Mouse (Mus musculus): Measurements from ENCODE around the gene Bcl6. TPM values are rescaled to one million over a fixed set of nuclear protein-coding genes. Genes with fewer than 3 reads are reported as not detected.

Gene Bcl6
- total and polyA plus RNA-seq, 2 experiments from 2014 or later: 0.25 to 2.8 TPM

GRCm38 (mm10) chr16:24014378-24014777 lies 25.7 kb upstream of the Bcl6 start:
- WGBS: 36% methylated on average over 3 of the region's 3 CpGs
- no peaks in the 10 kb centered on the region for H3K36me3 ChIP-seq (replicated peaks; ENCODE audit: control insufficient read depth, insufficient read depth, low read length)
- H3K9me3 ChIP-seq (replicated peaks; ENCODE audit: control insufficient read depth, low read length): no peaks in the 10 kb centered on the region
- H3K27me3 ChIP-seq (ENCODE audit: control insufficient read depth, insufficient read depth, low read length): no peaks in the 10 kb centered on the region
- ATAC-seq (ENCODE audit: insufficient read depth, low read depth) (no peak), DNase-seq (ENCODE audit: low spot score) (no peak)
- H3K9ac ChIP-seq (replicated peaks; ENCODE audit: low read depth, low read length): no peak overlapping the region
- H3K27ac ChIP-seq (ENCODE audit: low read depth): no peak overlapping the region
- TF ChIP-seq EP300 (IDR thresholded peaks at IDR 0.05; ENCODE audit: low read depth) (no peak), CTCF (IDR thresholded peaks at IDR 0.05; ENCODE audit: low read depth) (no peak)
- no peak overlapping the region for H3K4me3 ChIP-seq (ENCODE audit: low read depth, low read length)
- H3K4me2 ChIP-seq (ENCODE audit: low read depth, low read length): no peak overlapping the region
- H3K4me1 ChIP-seq (ENCODE audit: control insufficient read depth, insufficient read depth): 0 out of 2 replicates have a peak, but pooled peaks cover 4% of the 10 kb centered on the region

GRCm38 (mm10) chr16:24012066-24012465 lies 23.4 kb upstream of the Bcl6 start:
- Histone ChIP-seq H3K4me2 (ENCODE audit: low read depth, low read length) (no peak overlapping the region), H3K9ac (replicated peaks; ENCODE audit: low read depth, low read length) (no peak overlapping the region), H3K9me3 (replicated peaks; ENCODE audit: control insufficient read depth, low read length) (no peaks in the 10 kb centered on the region), H3K27ac (ENCODE audit: low read depth) (no peak overlapping the region), H3K4me3 (ENCODE audit: low read depth, low read length) (no peak overlapping the region), H3K4me1 (ENCODE audit: control insufficient read depth, insufficient read depth) (0 out of 2 replicates have a peak, but pooled peaks cover 4% of the 10 kb centered on the region), H3K36me3 (replicated peaks; ENCODE audit: control insufficient read depth, insufficient read depth, low read length) (no peaks in the 10 kb centered on the region), H3K27me3 (ENCODE audit: control insufficient read depth, insufficient read depth, low read length) (no peaks in the 10 kb centered on the region)
- DNase-seq (ENCODE audit: low spot score): no peak
- no peak for ATAC-seq (ENCODE audit: insufficient read depth, low read depth)
- 27% methylated on average over 3 of the region's 3 CpGs for WGBS
- TF ChIP-seq CTCF (IDR thresholded peaks at IDR 0.05; ENCODE audit: low read depth) (no peak), EP300 (IDR thresholded peaks at IDR 0.05; ENCODE audit: low read depth) (no peak)

GRCm38 (mm10) chr16:24011306-24011705 lies 22.7 kb upstream of the Bcl6 start:
- Histone ChIP-seq H3K36me3 (replicated peaks; ENCODE audit: control insufficient read depth, insufficient read depth, low read length) (no peaks in the 10 kb centered on the region), H3K4me2 (ENCODE audit: low read depth, low read length) (no peak overlapping the region), H3K27me3 (ENCODE audit: control insufficient read depth, insufficient read depth, low read length) (no peaks in the 10 kb centered on the region), H3K4me1 (ENCODE audit: control insufficient read depth, insufficient read depth) (0 out of 2 replicates have a peak, but pooled peaks cover 4% of the 10 kb centered on the region), H3K9me3 (replicated peaks; ENCODE audit: control insufficient read depth, low read length) (no peaks in the 10 kb centered on the region), H3K27ac (ENCODE audit: low read depth) (no peak overlapping the region), H3K4me3 (ENCODE audit: low read depth, low read length) (no peak overlapping the region), H3K9ac (replicated peaks; ENCODE audit: low read depth, low read length) (no peak overlapping the region)
- no peak for DNase-seq (ENCODE audit: low spot score)
- no peak for ATAC-seq (ENCODE audit: insufficient read depth, low read depth)
- WGBS: 62% methylated on average over 3 of the region's 3 CpGs
- TF ChIP-seq CTCF (IDR thresholded peaks at IDR 0.05; ENCODE audit: low read depth): no peak
- TF ChIP-seq EP300 (IDR thresholded peaks at IDR 0.05; ENCODE audit: low read depth): no peak

- H3K9me3 ChIP-seq (replicated peaks; ENCODE audit: control insufficient read depth, low read length): no peaks in the 10 kb centered on the region
- WGBS: 93% methylated on average over 2 of the region's 2 CpGs
These were observed 21.2 kb upstream of the Bcl6 start for GRCm38 (mm10) chr16:24009891-24010290.

GRCm38 (mm10) chr16:24005928-24006327 lies 17.3 kb upstream of the Bcl6 start:
- Histone ChIP-seq H3K27me3 (ENCODE audit: control insufficient read depth, insufficient read depth, low read length) (no peaks in the 10 kb centered on the region), H3K36me3 (replicated peaks; ENCODE audit: control insufficient read depth, insufficient read depth, low read length) (no peaks in the 10 kb centered on the region), H3K9me3 (replicated peaks; ENCODE audit: control insufficient read depth, low read length) (no peaks in the 10 kb centered on the region), H3K27ac (ENCODE audit: low read depth) (no peak overlapping the region), H3K4me1 (ENCODE audit: control insufficient read depth, insufficient read depth) (no peaks in the 10 kb centered on the region), H3K4me2 (ENCODE audit: low read depth, low read length) (no peak overlapping the region), H3K4me3 (ENCODE audit: low read depth, low read length) (no peak overlapping the region), H3K9ac (replicated peaks; ENCODE audit: low read depth, low read length) (no peak overlapping the region)
- DNase-seq (ENCODE audit: low spot score): no peak
- ATAC-seq (ENCODE audit: insufficient read depth, low read depth): no peak
- TF ChIP-seq EP300 (IDR thresholded peaks at IDR 0.05; ENCODE audit: low read depth) (no peak), CTCF (IDR thresholded peaks at IDR 0.05; ENCODE audit: low read depth) (no peak)
- 77% methylated on average over 8 of the region's 8 CpGs for WGBS

More at GRCm38 (mm10) chr16:24009891-24010290, 21.2 kb upstream of the Bcl6 start:
- no peak for TF ChIP-seq EP300 (IDR thresholded peaks at IDR 0.05; ENCODE audit: low read depth)
- H3K4me1 ChIP-seq (ENCODE audit: control insufficient read depth, insufficient read depth): 0 out of 2 replicates have a peak, but pooled peaks cover 4% of the 10 kb centered on the region
- H3K27ac ChIP-seq (ENCODE audit: low read depth): no peak overlapping the region
- H3K36me3 ChIP-seq (replicated peaks; ENCODE audit: control insufficient read depth, insufficient read depth, low read length): no peaks in the 10 kb centered on the region
- no peak for ATAC-seq (ENCODE audit: insufficient read depth, low read depth)
- H3K4me3 ChIP-seq (ENCODE audit: low read depth, low read length): no peak overlapping the region
- H3K9ac ChIP-seq (replicated peaks; ENCODE audit: low read depth, low read length): no peak overlapping the region
- H3K4me2 ChIP-seq (ENCODE audit: low read depth, low read length): no peak overlapping the region
- no peaks in the 10 kb centered on the region for H3K27me3 ChIP-seq (ENCODE audit: control insufficient read depth, insufficient read depth, low read length)
- DNase-seq (ENCODE audit: low spot score): no peak

- Histone ChIP-seq H3K4me3 (ENCODE audit: low read depth, low read length) (no peak overlapping the region), H3K9me3 (replicated peaks; ENCODE audit: control insufficient read depth, low read length) (no peaks in the 10 kb centered on the region), H3K36me3 (replicated peaks; ENCODE audit: control insufficient read depth, insufficient read depth, low read length) (no peaks in the 10 kb centered on the region), H3K4me2 (ENCODE audit: low read depth, low read length) (no peak overlapping the region), H3K27ac (ENCODE audit: low read depth) (no peak overlapping the region), H3K27me3 (ENCODE audit: control insufficient read depth, insufficient read depth, low read length) (no peaks in the 10 kb centered on the region), H3K9ac (replicated peaks; ENCODE audit: low read depth, low read length) (no peak overlapping the region), H3K4me1 (ENCODE audit: control insufficient read depth, insufficient read depth) (peaks cover 6% of the 10 kb centered on the region)
- DNase-seq (ENCODE audit: low spot score) (no peak), ATAC-seq (ENCODE audit: insufficient read depth, low read depth) (no peak)
- 84% methylated on average over 6 of the region's 6 CpGs for WGBS
- TF ChIP-seq EP300 (IDR thresholded peaks at IDR 0.05; ENCODE audit: low read depth): no peak
- TF ChIP-seq CTCF (IDR thresholded peaks at IDR 0.05; ENCODE audit: low read depth): no peak
These were observed 9.3 kb upstream of the Bcl6 start for GRCm38 (mm10) chr16:23997912-23998311.
